Mouse (Mus musculus) bone marrow, adult 2 months (tissue): Measurements from ENCODE around the gene Ap3d1.

Source experiments
- CTCF ChIP-seq: fragments of 200-500 bp; IDR thresholded peaks from 2 replicates; pipeline ENCODE4 v1.5.1; 2011; ENCODE audit warnings: low read length, control low read depth; ENCODE audit not compliant: control insufficient read depth, insufficient read depth
- POLR2A ChIP-seq: fragments of 200-500 bp; IDR thresholded peaks from 2 replicates; pipeline ENCODE4 v1.6.1; 2011; ENCODE audit warnings: low read depth, mild to moderate bottlenecking, control low read depth, low read length, borderline replicate concordance; ENCODE audit not compliant: control insufficient read depth

DNA sequence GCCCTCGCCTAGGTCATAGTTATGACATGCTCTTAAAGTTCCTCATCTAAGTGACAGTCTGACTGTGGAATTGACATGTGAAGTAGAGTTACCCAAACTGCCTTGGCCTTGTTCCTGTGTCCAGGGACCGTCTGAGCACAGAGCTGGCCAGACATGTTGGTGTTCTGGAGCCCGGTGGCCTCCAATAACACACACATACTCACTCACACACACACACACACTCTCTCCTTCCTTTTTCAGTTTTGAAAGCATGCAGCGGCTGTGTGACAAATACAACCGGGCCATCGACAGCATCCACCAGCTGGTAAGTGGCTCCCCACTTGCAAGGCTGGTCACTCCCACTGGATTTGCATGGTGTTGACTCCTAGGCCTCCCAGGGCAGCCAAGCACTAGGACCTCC is 26.3 kb upstream of the Ap3d1 start:
- TF ChIP-seq CTCF (no peak), POLR2A (no peak)
